Mouse (Mus musculus): ENCODE data around the gene Pdia4. TPM values are rescaled to one million over a fixed set of nuclear protein-coding genes. Genes with fewer than 3 reads are reported as not detected.

The Pdia4 gene
- total and polyA plus RNA-seq, 2 experiments from 2014 or later: 36.0 to 51.4 TPM

- Histone ChIP-seq H3K4me1 (ENCODE audit: control insufficient read depth, insufficient read depth) (no peaks in the 10 kb centered on the region), H3K4me3 (ENCODE audit: low read depth, low read length) (peak within 1 kb of the TSS; percentile 98), H3K36me3 (replicated peaks; ENCODE audit: control insufficient read depth, insufficient read depth, low read length) (no peaks in the 10 kb centered on the region), H3K4me2 (ENCODE audit: low read depth, low read length) (peak within 1 kb of the TSS; percentile 90), H3K9me3 (replicated peaks; ENCODE audit: control insufficient read depth, low read length) (no peaks in the 10 kb centered on the region), H3K27me3 (ENCODE audit: control insufficient read depth, insufficient read depth, low read length) (no peaks in the 10 kb centered on the region), H3K9ac (replicated peaks; ENCODE audit: low read depth, low read length) (peak within 1 kb of the TSS; percentile 86), H3K27ac (ENCODE audit: low read depth) (peak within 1 kb of the TSS; percentile 67)
- TF ChIP-seq EP300 (IDR thresholded peaks at IDR 0.05; ENCODE audit: low read depth) (no peak), CTCF (IDR thresholded peaks at IDR 0.05; ENCODE audit: low read depth) (peak; percentile 93)
- WGBS: 1% methylated on average over 64 of the region's 64 CpGs
- DNase-seq (ENCODE audit: low spot score) (peak; percentile 74), ATAC-seq (ENCODE audit: insufficient read depth, low read depth) (peak; percentile 89)
Measured at GRCm38 (mm10) chr6:47830104-47831078, 17.2 kb upstream of the Pdia4 start, which contains the start of gene Zfp786. Gene Zfp786 (minus strand): TSS chr6:47830867.

- H3K4me3 ChIP-seq (ENCODE audit: low read depth, low read length): no peak overlapping the region
- ATAC-seq (ENCODE audit: insufficient read depth, low read depth): no peak
- TF ChIP-seq EP300 (IDR thresholded peaks at IDR 0.05; ENCODE audit: low read depth) (no peak), CTCF (IDR thresholded peaks at IDR 0.05; ENCODE audit: low read depth) (peak; percentile 67)
- H3K4me2 ChIP-seq (ENCODE audit: low read depth, low read length): no peak overlapping the region
- H3K9ac ChIP-seq (replicated peaks; ENCODE audit: low read depth, low read length): no peak overlapping the region
- H3K27ac ChIP-seq (ENCODE audit: low read depth): no peak overlapping the region
- H3K36me3 ChIP-seq (replicated peaks; ENCODE audit: control insufficient read depth, insufficient read depth, low read length): no peaks in the 10 kb centered on the region; the same call in 1 of the 2 replicates
- H3K9me3 ChIP-seq (replicated peaks; ENCODE audit: control insufficient read depth, low read length): no peaks in the 10 kb centered on the region
- peak; percentile 71 for DNase-seq (ENCODE audit: low spot score)
- H3K27me3 ChIP-seq (ENCODE audit: control insufficient read depth, insufficient read depth, low read length): no peaks in the 10 kb centered on the region
- 24% methylated on average over 1 of the region's 1 CpGs for WGBS
- no peaks in the 10 kb centered on the region for H3K4me1 ChIP-seq (ENCODE audit: control insufficient read depth, insufficient read depth)
Measured at GRCm38 (mm10) chr6:47828950-47829349, 15.7 kb upstream of the Pdia4 start.

GRCm38 (mm10) chr6:47827462-47827861 is 14.2 kb upstream of the Pdia4 start:
- ATAC-seq (ENCODE audit: insufficient read depth, low read depth): no peak
- 93% methylated on average over 4 of the region's 4 CpGs for WGBS
- H3K9ac ChIP-seq (replicated peaks; ENCODE audit: low read depth, low read length): no peak overlapping the region

GRCm38 (mm10) chr6:47824241-47824640 is 11.0 kb upstream of the Pdia4 start:
- H3K36me3 ChIP-seq (replicated peaks; ENCODE audit: control insufficient read depth, insufficient read depth, low read length): no peaks in the 10 kb centered on the region; the same call in none of the 2 replicates
- no peak overlapping the region for H3K4me2 ChIP-seq (ENCODE audit: low read depth, low read length)
- no peaks in the 10 kb centered on the region for H3K9me3 ChIP-seq (replicated peaks; ENCODE audit: control insufficient read depth, low read length)
- no peaks in the 10 kb centered on the region for H3K27me3 ChIP-seq (ENCODE audit: control insufficient read depth, insufficient read depth, low read length)
- no peak for TF ChIP-seq CTCF (IDR thresholded peaks at IDR 0.05; ENCODE audit: low read depth)
- no peak for TF ChIP-seq EP300 (IDR thresholded peaks at IDR 0.05; ENCODE audit: low read depth)
- H3K4me3 ChIP-seq (ENCODE audit: low read depth, low read length): no peak overlapping the region
- no peak overlapping the region for H3K9ac ChIP-seq (replicated peaks; ENCODE audit: low read depth, low read length)
- no peak overlapping the region for H3K27ac ChIP-seq (ENCODE audit: low read depth)
- DNase-seq (ENCODE audit: low spot score) (no peak), ATAC-seq (ENCODE audit: insufficient read depth, low read depth) (no peak)
- H3K4me1 ChIP-seq (ENCODE audit: control insufficient read depth, insufficient read depth): no peaks in the 10 kb centered on the region
- 59% methylated on average over 2 of the region's 2 CpGs for WGBS

More at GRCm38 (mm10) chr6:47827462-47827861, 14.2 kb upstream of the Pdia4 start:
- H3K4me3 ChIP-seq (ENCODE audit: low read depth, low read length): no peak overlapping the region
- DNase-seq (ENCODE audit: low spot score): no peak
- no peak overlapping the region for H3K27ac ChIP-seq (ENCODE audit: low read depth)
- no peaks in the 10 kb centered on the region for H3K9me3 ChIP-seq (replicated peaks; ENCODE audit: control insufficient read depth, low read length)
- TF ChIP-seq CTCF (IDR thresholded peaks at IDR 0.05; ENCODE audit: low read depth) (no peak), EP300 (IDR thresholded peaks at IDR 0.05; ENCODE audit: low read depth) (no peak)
- no peaks in the 10 kb centered on the region for H3K4me1 ChIP-seq (ENCODE audit: control insufficient read depth, insufficient read depth)
- no peak overlapping the region for H3K4me2 ChIP-seq (ENCODE audit: low read depth, low read length)
- H3K27me3 ChIP-seq (ENCODE audit: control insufficient read depth, insufficient read depth, low read length): no peaks in the 10 kb centered on the region
- no peaks in the 10 kb centered on the region; the same call in 1 of the 2 replicates for H3K36me3 ChIP-seq (replicated peaks; ENCODE audit: control insufficient read depth, insufficient read depth, low read length)

GRCm38 (mm10) chr6:47821776-47822175 is 8.5 kb upstream of the Pdia4 start:
- Histone ChIP-seq H3K9ac (replicated peaks; ENCODE audit: low read depth, low read length) (no peak overlapping the region), H3K27ac (ENCODE audit: low read depth) (no peak overlapping the region), H3K4me1 (ENCODE audit: control insufficient read depth, insufficient read depth) (no peaks in the 10 kb centered on the region), H3K36me3 (replicated peaks; ENCODE audit: control insufficient read depth, insufficient read depth, low read length) (no peaks in the 10 kb centered on the region; the same call in none of the 2 replicates), H3K4me3 (ENCODE audit: low read depth, low read length) (no peak overlapping the region), H3K27me3 (ENCODE audit: control insufficient read depth, insufficient read depth, low read length) (no peaks in the 10 kb centered on the region), H3K4me2 (ENCODE audit: low read depth, low read length) (no peak overlapping the region), H3K9me3 (replicated peaks; ENCODE audit: control insufficient read depth, low read length) (no peaks in the 10 kb centered on the region)
- TF ChIP-seq EP300 (IDR thresholded peaks at IDR 0.05; ENCODE audit: low read depth): no peak
- no peak for TF ChIP-seq CTCF (IDR thresholded peaks at IDR 0.05; ENCODE audit: low read depth)
- DNase-seq (ENCODE audit: low spot score) (no peak), ATAC-seq (ENCODE audit: insufficient read depth, low read depth) (no peak)
- WGBS: 89% methylated on average over 6 of the region's 6 CpGs

Measured in heart, postnatal 0 days (tissue).